Mouse (Mus musculus): ENCODE data around the gene Lrrc15.

The Lrrc15 gene

GRCm38 (mm10) chr16:30235577-30235976 lies 47.5 kb downstream of the Lrrc15 start:
- no peak for DNase-seq

GRCm38 (mm10) chr16:30234636-30235546 lies 48.2 kb downstream of the Lrrc15 start:
- DNase-seq: no peak

- no peak for DNase-seq
Observed at GRCm38 (mm10) chr16:30234077-30234476, 49.0 kb downstream of the Lrrc15 start.

GRCm38 (mm10) chr16:30231882-30232604 lies 51.0 kb downstream of the Lrrc15 start:
- DNase-seq: no peak

GRCm38 (mm10) chr16:30227352-30227751 lies 55.7 kb downstream of the Lrrc15 start:
- DNase-seq: no peak

DNA sequence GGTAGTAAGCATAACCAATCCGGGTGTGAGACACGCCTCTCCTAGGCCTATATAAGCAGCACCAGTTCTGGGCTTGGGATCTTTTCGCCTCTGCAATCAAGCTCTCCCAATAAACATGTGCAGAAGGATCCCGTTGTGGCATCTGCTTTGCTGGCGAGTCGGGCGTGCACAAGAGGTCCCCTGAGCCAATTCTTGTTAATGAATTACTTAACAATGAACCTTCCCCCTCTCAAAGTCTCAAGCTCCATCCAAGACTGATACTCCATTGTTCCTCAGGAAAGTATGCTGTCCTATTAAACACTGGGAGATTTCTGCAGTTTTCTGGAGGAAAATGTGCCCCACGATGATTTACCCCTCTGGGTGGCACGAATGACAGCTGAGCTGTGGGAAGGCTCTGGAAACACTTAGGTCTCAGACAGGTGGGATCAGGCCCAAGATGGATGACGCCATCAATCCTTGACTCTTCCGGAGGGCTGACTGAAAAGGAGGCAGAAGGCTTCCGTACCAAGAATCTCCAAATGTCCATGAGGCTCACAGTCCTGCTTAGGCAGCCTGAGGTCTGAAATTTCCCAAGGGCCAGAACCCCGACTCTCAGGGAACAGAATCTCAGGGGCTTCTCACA lies 61.8 kb downstream of the Lrrc15 start:
- peak; percentile 18 to 29 for DNase-seq

Measured in kidney, postnatal 36 days (tissue).